Mouse (Mus musculus): ENCODE results near the gene Olfr638. TPM values are rescaled to one million over a fixed set of nuclear protein-coding genes. Genes with fewer than 3 reads are reported as not detected.

The Olfr638 gene
- polyA plus RNA-seq, 1 experiment from 2014 or later = not detected

DNA sequence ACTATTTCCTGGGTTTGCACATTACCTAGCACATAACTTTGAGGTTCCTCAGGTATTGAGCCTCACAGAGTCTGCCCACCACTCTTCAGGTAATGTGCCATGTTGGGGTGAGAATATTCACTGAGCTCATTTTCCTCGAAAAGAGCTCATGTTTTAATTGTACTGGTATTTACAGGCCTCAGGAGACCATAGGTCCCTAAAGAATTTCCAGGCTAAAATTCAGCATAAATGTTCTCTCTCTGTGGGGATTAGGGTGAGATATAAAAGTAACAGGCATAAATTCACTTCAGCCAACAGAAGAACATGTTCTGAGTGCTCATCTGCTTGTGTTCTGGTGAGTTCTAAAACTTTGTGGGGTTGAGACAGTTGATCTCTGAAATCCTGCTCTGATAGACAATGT, 36.6 kb downstream of the Olfr638 start, which contains the start of gene Olfr641:
Gene Olfr641 (plus strand): TSS at position 301 of the 400 bp plus-strand sequence.
- no peak for ATAC-seq
- no peaks in the 10 kb centered on the region for H3K4me1 ChIP-seq (replicated peaks; ENCODE audit: control insufficient read depth, insufficient read depth, low read length)
- no peak within 1 kb of the TSS for H3K4me3 ChIP-seq (replicated peaks; ENCODE audit: low read length)
- H3K27me3 ChIP-seq (replicated peaks; ENCODE audit: control insufficient read depth, insufficient read depth, low read length) = no peaks in the 10 kb centered on the region
- no peak within 1 kb of the TSS for H3K9ac ChIP-seq (replicated peaks; ENCODE audit: low read depth, low read length)
- no peak within 1 kb of the TSS for H3K27ac ChIP-seq (ENCODE audit: low read length)
- H3K9me3 ChIP-seq (ENCODE audit: control insufficient read depth, low read length) = peaks cover 2% of the 10 kb centered on the region; the same call in 1 of the 2 replicates
- no peak within 1 kb of the TSS for H3K4me2 ChIP-seq (ENCODE audit: low read length)
- H3K36me3 ChIP-seq (ENCODE audit: control insufficient read depth, insufficient read depth) = no peaks in the 10 kb centered on the region
- 78% methylated on average over 1 of the region's 1 CpGs for WGBS

DNA sequence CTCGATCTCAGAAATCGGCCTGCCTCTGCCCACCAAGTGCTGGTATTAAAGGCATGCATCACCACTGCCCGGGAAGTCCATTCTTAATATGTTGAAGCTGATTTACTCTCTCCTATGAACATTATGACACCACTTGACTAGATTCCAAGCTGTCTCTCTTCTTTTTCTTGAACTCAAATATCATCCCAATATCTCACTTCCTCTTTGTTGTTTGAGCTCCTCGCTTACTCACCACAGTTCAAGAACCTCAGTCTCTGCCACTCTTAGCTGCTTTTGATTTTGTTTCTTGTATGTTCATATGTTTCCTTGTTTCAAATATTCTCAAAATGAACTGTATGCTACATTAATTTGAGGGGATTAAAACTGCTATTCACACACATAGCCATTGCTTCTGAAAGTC, 52.2 kb downstream of the Olfr638 start:
- no peak overlapping the region for H3K9ac ChIP-seq (replicated peaks; ENCODE audit: low read depth, low read length)
- H3K4me3 ChIP-seq (replicated peaks; ENCODE audit: low read length) = no peak overlapping the region
- no peak overlapping the region for H3K4me2 ChIP-seq (ENCODE audit: low read length)
- H3K27ac ChIP-seq (ENCODE audit: low read length) = no peak overlapping the region
- no peaks in the 10 kb centered on the region for H3K9me3 ChIP-seq (ENCODE audit: control insufficient read depth, low read length)
- 92% methylated on average over 4 of the region's 4 CpGs for WGBS
- no peaks in the 10 kb centered on the region for H3K4me1 ChIP-seq (replicated peaks; ENCODE audit: control insufficient read depth, insufficient read depth, low read length)
- no peaks in the 10 kb centered on the region for H3K27me3 ChIP-seq (replicated peaks; ENCODE audit: control insufficient read depth, insufficient read depth, low read length)
- no peak for ATAC-seq
- no peaks in the 10 kb centered on the region for H3K36me3 ChIP-seq (ENCODE audit: control insufficient read depth, insufficient read depth)

DNA sequence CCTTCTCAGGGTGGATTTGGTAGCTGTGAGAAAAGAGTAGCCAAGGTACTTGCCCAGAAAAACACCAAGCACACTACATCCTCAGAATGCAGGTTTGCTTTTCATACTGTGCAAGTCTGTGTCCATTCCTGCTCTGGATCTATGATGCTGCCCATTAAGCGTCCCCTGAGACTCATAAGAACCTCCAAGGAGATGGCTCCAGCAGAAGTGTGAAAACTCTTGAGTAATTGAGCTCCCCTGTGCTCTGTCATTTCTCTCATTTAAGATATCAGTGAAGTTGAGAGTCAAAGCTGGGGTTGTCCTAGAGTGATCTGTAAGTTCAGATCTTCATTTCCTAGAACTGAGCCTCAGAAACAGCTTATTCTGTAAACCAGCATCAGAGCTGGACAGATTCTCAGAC, 54.0 kb downstream of the Olfr638 start, which contains the start of gene Olfr642:
Gene Olfr642 (minus strand): TSS at position 101 of the 400 bp plus-strand sequence.
- Histone ChIP-seq H3K27ac (ENCODE audit: low read length) (no peak within 1 kb of the TSS), H3K4me2 (ENCODE audit: low read length) (no peak within 1 kb of the TSS), H3K9ac (replicated peaks; ENCODE audit: low read depth, low read length) (no peak within 1 kb of the TSS), H3K36me3 (ENCODE audit: control insufficient read depth, insufficient read depth) (no peaks in the 10 kb centered on the region), H3K4me1 (replicated peaks; ENCODE audit: control insufficient read depth, insufficient read depth, low read length) (no peaks in the 10 kb centered on the region), H3K9me3 (ENCODE audit: control insufficient read depth, low read length) (no peaks in the 10 kb centered on the region), H3K27me3 (replicated peaks; ENCODE audit: control insufficient read depth, insufficient read depth, low read length) (no peaks in the 10 kb centered on the region), H3K4me3 (replicated peaks; ENCODE audit: low read length) (no peak within 1 kb of the TSS)
- WGBS = 78% methylated on average over 1 of the region's 1 CpGs
- ATAC-seq = no peak

Other genes with a start within 250 kb of the Olfr638 start
- gene Olfr630, start 241.4 kb upstream of the Olfr638 start, polyA plus RNA-seq (2015; fragmentation: Nextera tagmentation; extraction: Ambion mirVana) = not detected in 2 replicates
- gene Olfr69, start 227.2 kb upstream of the Olfr638 start, polyA plus RNA-seq (2015; fragmentation: Nextera tagmentation; extraction: Ambion mirVana) = not detected in 2 replicates
- gene Olfr68, start 219.0 kb upstream of the Olfr638 start, polyA plus RNA-seq (2015; fragmentation: Nextera tagmentation; extraction: Ambion mirVana) = not detected in 2 replicates
- not detected in 2 replicates for gene Olfr67, start 206.9 kb upstream of the Olfr638 start, polyA plus RNA-seq (2015; fragmentation: Nextera tagmentation; extraction: Ambion mirVana)
- gene Hbb-bt, start 184.8 kb upstream of the Olfr638 start, polyA plus RNA-seq (2015; fragmentation: Nextera tagmentation; extraction: Ambion mirVana) = 1,171 and 1,472 TPM in 2 replicates
- 3,869 and 4,747 TPM in 2 replicates for gene Hbb-bs, start 170.7 kb upstream of the Olfr638 start, polyA plus RNA-seq (2015; fragmentation: Nextera tagmentation; extraction: Ambion mirVana)
- gene Hbb-bh2, start 158.2 kb upstream of the Olfr638 start, polyA plus RNA-seq (2015; fragmentation: Nextera tagmentation; extraction: Ambion mirVana) = not detected in 2 replicates
- gene Hbb-bh1, start 155.6 kb upstream of the Olfr638 start, polyA plus RNA-seq (2015; fragmentation: Nextera tagmentation; extraction: Ambion mirVana) = 0.43 TPM in 1 of 2 replicates, not detected in the other
- 24.4 and 25.7 TPM in 2 replicates for gene Hbb-y, start 145.5 kb upstream of the Olfr638 start, polyA plus RNA-seq (2015; fragmentation: Nextera tagmentation; extraction: Ambion mirVana)
- not detected in 2 replicates for gene Olfr66, start 112.5 kb upstream of the Olfr638 start, polyA plus RNA-seq (2015; fragmentation: Nextera tagmentation; extraction: Ambion mirVana)
- not detected in 2 replicates for gene Olfr64, start 104.3 kb upstream of the Olfr638 start, polyA plus RNA-seq (2015; fragmentation: Nextera tagmentation; extraction: Ambion mirVana)
- not detected in 2 replicates for gene Olfr65, start 95.3 kb upstream of the Olfr638 start, polyA plus RNA-seq (2015; fragmentation: Nextera tagmentation; extraction: Ambion mirVana)
- gene Olfr631, start 69.9 kb upstream of the Olfr638 start, polyA plus RNA-seq (2015; fragmentation: Nextera tagmentation; extraction: Ambion mirVana) = not detected in 2 replicates
- not detected in 2 replicates for gene Olfr632, start 64.4 kb upstream of the Olfr638 start, polyA plus RNA-seq (2015; fragmentation: Nextera tagmentation; extraction: Ambion mirVana)
- not detected in 2 replicates for gene Olfr633, start 54.3 kb upstream of the Olfr638 start, polyA plus RNA-seq (2015; fragmentation: Nextera tagmentation; extraction: Ambion mirVana)
- gene Olfr635, start 27.6 kb upstream of the Olfr638 start, polyA plus RNA-seq (2015; fragmentation: Nextera tagmentation; extraction: Ambion mirVana) = not detected in 2 replicates
- not detected in 2 replicates for gene Olfr639, start 18.6 kb downstream of the Olfr638 start, polyA plus RNA-seq (2015; fragmentation: Nextera tagmentation; extraction: Ambion mirVana)
- gene Olfr640, start 26.8 kb downstream of the Olfr638 start, polyA plus RNA-seq (2015; fragmentation: Nextera tagmentation; extraction: Ambion mirVana) = not detected in 2 replicates
- gene Olfr641, start 36.7 kb downstream of the Olfr638 start, polyA plus RNA-seq (2015; fragmentation: Nextera tagmentation; extraction: Ambion mirVana) = not detected in 2 replicates
- not detected in 2 replicates for gene Olfr642, start 53.9 kb downstream of the Olfr638 start, polyA plus RNA-seq (2015; fragmentation: Nextera tagmentation; extraction: Ambion mirVana)
- not detected in 2 replicates for gene 4930516K23Rik, start 62.7 kb downstream of the Olfr638 start, polyA plus RNA-seq (2015; fragmentation: Nextera tagmentation; extraction: Ambion mirVana)
- not detected in 2 replicates for gene Olfr644, start 73.1 kb downstream of the Olfr638 start, polyA plus RNA-seq (2015; fragmentation: Nextera tagmentation; extraction: Ambion mirVana)
- not detected in 2 replicates for gene Olfr645, start 86.7 kb downstream of the Olfr638 start, polyA plus RNA-seq (2015; fragmentation: Nextera tagmentation; extraction: Ambion mirVana)
- gene Olfr646, start 106.1 kb downstream of the Olfr638 start, polyA plus RNA-seq (2015; fragmentation: Nextera tagmentation; extraction: Ambion mirVana) = not detected in 2 replicates
- gene Ubqln5, start 131.1 kb downstream of the Olfr638 start, polyA plus RNA-seq (2015; fragmentation: Nextera tagmentation; extraction: Ambion mirVana) = not detected in 2 replicates
- gene Olfr643, start 138.7 kb downstream of the Olfr638 start, polyA plus RNA-seq (2015; fragmentation: Nextera tagmentation; extraction: Ambion mirVana) = not detected in 2 replicates
- 0.10 TPM in 1 of 2 replicates, not detected in the other for gene Ubqln3, start 144.5 kb downstream of the Olfr638 start, polyA plus RNA-seq (2015; fragmentation: Nextera tagmentation; extraction: Ambion mirVana)
- gene Ubqlnl, start 151.8 kb downstream of the Olfr638 start, polyA plus RNA-seq (2015; fragmentation: Nextera tagmentation; extraction: Ambion mirVana) = not detected in 2 replicates
- gene Olfm5, start 166.1 kb downstream of the Olfr638 start, polyA plus RNA-seq (2015; fragmentation: Nextera tagmentation; extraction: Ambion mirVana) = 2.1 TPM in 1 of 2 replicates, not detected in the other
- 0.45 and 0.81 TPM in 2 replicates for gene Olfr648, start 184.6 kb downstream of the Olfr638 start, polyA plus RNA-seq (2015; fragmentation: Nextera tagmentation; extraction: Ambion mirVana)
- gene Olfr649, start 197.2 kb downstream of the Olfr638 start, polyA plus RNA-seq (2015; fragmentation: Nextera tagmentation; extraction: Ambion mirVana) = not detected in 2 replicates
- 0.31 and 0.61 TPM in 2 replicates for gene Trim6, start 220.0 kb downstream of the Olfr638 start, polyA plus RNA-seq (2015; fragmentation: Nextera tagmentation; extraction: Ambion mirVana)
- 0.54 and 0.67 TPM in 2 replicates for gene Trim34a, start 245.7 kb downstream of the Olfr638 start, polyA plus RNA-seq (2015; fragmentation: Nextera tagmentation; extraction: Ambion mirVana)

All from forebrain, embryonic 16.5 days (tissue).